Mouse (Mus musculus) MEL (cell line): ENCODE results near the gene Best1.

Source experiments
- CTCF ChIP-seq, 3 experiments: IDR thresholded peaks in 2 of 3; conservative IDR thresholded peaks in 1 of 3; 2 replicates each; pipeline ENCODE4 v1.5.1; 2011 to 2012; ENCODE audit warnings: low read length in 3 of 3, low read depth in 2 of 3, mild to moderate bottlenecking in 2 of 3, improper control_type of control experiment in 1 of 3, inconsistent platforms in 1 of 3, mixed read lengths in 1 of 3, moderate library complexity in 1 of 3; ENCODE audit not compliant: control insufficient read depth in 1 of 3, insufficient read depth in 1 of 3, poor library complexity in 1 of 3, severe bottlenecking in 1 of 3
- E2F4 ChIP-seq: IDR thresholded peaks from 2 replicates; pipeline ENCODE4 v1.6.1; 2011; ENCODE audit warnings: low read depth, low read length, improper control_type of control experiment, borderline replicate concordance
- EP300 ChIP-seq, 2 experiments: IDR thresholded peaks; 2 replicates each; pipeline ENCODE4 v1.6.1; 2011; ENCODE audit warnings: improper control_type of control experiment in 2 of 2, low read length in 2 of 2, low read depth in 1 of 2, mild to moderate bottlenecking in 1 of 2
- GABPA ChIP-seq: IDR thresholded peaks from 2 replicates; pipeline ENCODE4 v1.6.1; 2012; ENCODE audit warnings: low read depth, mild to moderate bottlenecking, inconsistent platforms, low read length, improper control_type of control experiment, moderate library complexity
- GATA1 ChIP-seq: IDR thresholded peaks from 2 replicates; pipeline ENCODE4 v1.6.1; 2011; ENCODE audit warnings: low read depth, low read length, improper control_type of control experiment
- MEF2A ChIP-seq: IDR thresholded peaks from 2 replicates; pipeline ENCODE4 v1.6.1; 2014; ENCODE audit warnings: low read depth, mild to moderate bottlenecking, inconsistent platforms, low read length, improper control_type of control experiment; ENCODE audit not compliant: poor library complexity, insufficient replicate concordance, severe bottlenecking; ENCODE audit errors: extremely low read depth
- MXI1 ChIP-seq: IDR thresholded peaks from 2 replicates; pipeline ENCODE4 v1.6.1; 2011; ENCODE audit warnings: mild to moderate bottlenecking, low read depth, low read length, improper control_type of control experiment
- NRF1 ChIP-seq: IDR thresholded peaks from 2 replicates; pipeline ENCODE4 v1.6.1; 2014; ENCODE audit warnings: low read depth, mild to moderate bottlenecking, inconsistent platforms, low read length, improper control_type of control experiment, moderate library complexity; ENCODE audit not compliant: poor library complexity, insufficient read depth, severe bottlenecking
- POLR2AphosphoS5 ChIP-seq: IDR thresholded peaks from 2 replicates; pipeline ENCODE4 v1.6.1; 2012; ENCODE audit warnings: low read depth, borderline replicate concordance, mild to moderate bottlenecking, inconsistent platforms, low read length, moderate library complexity, mixed read lengths
- USF1 ChIP-seq: IDR thresholded peaks from 2 replicates; pipeline ENCODE4 v1.6.1; 2014; ENCODE audit warnings: low read depth, mild to moderate bottlenecking, inconsistent platforms, low read length, improper control_type of control experiment, moderate library complexity
- ZNF384 ChIP-seq: IDR thresholded peaks from 2 replicates; pipeline ENCODE4 v1.6.1; 2012; ENCODE audit warnings: low read depth, mild to moderate bottlenecking, inconsistent platforms, low read length, improper control_type of control experiment

DNA sequence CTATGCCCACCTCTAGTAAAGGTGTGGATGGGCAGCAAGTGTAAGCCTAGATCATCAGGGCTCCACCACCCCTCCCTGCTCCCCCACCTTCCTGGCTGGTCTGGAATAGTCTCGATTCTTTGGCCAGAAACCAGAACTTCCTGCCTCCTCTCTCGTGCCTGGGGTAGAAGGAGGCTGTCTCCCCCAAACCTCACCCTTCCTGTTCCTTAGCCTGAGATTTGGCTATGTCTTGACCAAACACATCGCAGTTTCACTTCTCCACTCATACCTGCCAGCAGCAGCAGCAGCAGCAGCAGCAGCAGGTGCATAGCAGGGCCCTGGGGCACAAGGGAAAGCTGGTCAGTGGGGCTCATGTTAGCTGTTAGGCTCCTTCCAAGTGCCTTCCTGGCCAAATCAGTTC lies 45.5 kb upstream of the Best1 start:
- TF ChIP-seq POLR2AphosphoS5 (no peak), CTCF (IDR thresholded peaks at IDR 0.05 in 2 of 3, conservative IDR thresholded peaks at IDR 0.05 in 1 of 3; ENCODE audit: control insufficient read depth in 1 of 3, insufficient read depth in 1 of 3, low read depth in 2 of 3, low read length in 3 of 3, poor library complexity in 1 of 3, severe bottlenecking in 1 of 3) (no peak), EP300 (IDR thresholded peaks at IDR 0.05; ENCODE audit: low read depth in 1 of 2, low read length in 2 of 2) (no peak), E2F4 (no peak), GATA1 (no peak), MEF2A (no peak), GABPA (no peak), ZNF384 (no peak), USF1 (no peak), MXI1 (no peak), NRF1 (no peak)
